Mouse (Mus musculus) heart, adult 2 months (tissue): ENCODE data around the gene Olfr765.

Experiments
- CTCF ChIP-seq: fragments of 200-600 bp; IDR thresholded peaks from 2 replicates; pipeline ENCODE4 v1.8.1; 2022; ENCODE audit warnings: antibody characterized with exemption, mild to moderate bottlenecking, moderate library complexity
- POLR2A ChIP-seq: fragments of 200-500 bp; IDR thresholded peaks from 2 replicates; pipeline ENCODE4 v1.6.1; 2011; ENCODE audit warnings: mild to moderate bottlenecking, low read depth, low read length, control low read depth; ENCODE audit not compliant: insufficient read depth

DNA sequence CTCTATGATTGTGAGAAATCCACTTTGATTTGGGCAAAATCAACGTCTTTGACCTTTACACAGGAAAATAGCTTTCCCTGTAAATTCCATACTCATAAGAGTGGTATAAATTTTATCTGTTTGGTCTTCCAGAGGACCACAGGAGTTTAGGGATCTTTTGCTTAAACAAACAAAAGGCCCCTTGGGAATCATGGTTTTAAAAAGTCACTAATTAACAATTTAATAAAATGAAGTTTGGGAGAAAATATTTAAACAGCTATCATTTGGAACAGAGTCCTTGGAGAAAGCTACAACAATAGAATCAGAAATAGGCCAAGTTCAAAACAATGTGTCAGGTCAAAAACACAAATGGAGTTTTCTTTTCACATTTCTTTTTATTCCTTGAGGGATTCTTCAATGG lies 49.5 kb upstream of the Olfr765 start, which contains the start of gene Olfr768:
- no peak for TF ChIP-seq POLR2A
- TF ChIP-seq CTCF = no peak
